Mouse (Mus musculus): Measurements from ENCODE around the gene Gimap4. TPM values are rescaled to one million over a fixed set of nuclear protein-coding genes. Genes with fewer than 3 reads are reported as not detected.

Gene Gimap4
- total RNA-seq, 2 experiments from 2014 or later: 0.54 TPM; not detected in 1

DNA sequence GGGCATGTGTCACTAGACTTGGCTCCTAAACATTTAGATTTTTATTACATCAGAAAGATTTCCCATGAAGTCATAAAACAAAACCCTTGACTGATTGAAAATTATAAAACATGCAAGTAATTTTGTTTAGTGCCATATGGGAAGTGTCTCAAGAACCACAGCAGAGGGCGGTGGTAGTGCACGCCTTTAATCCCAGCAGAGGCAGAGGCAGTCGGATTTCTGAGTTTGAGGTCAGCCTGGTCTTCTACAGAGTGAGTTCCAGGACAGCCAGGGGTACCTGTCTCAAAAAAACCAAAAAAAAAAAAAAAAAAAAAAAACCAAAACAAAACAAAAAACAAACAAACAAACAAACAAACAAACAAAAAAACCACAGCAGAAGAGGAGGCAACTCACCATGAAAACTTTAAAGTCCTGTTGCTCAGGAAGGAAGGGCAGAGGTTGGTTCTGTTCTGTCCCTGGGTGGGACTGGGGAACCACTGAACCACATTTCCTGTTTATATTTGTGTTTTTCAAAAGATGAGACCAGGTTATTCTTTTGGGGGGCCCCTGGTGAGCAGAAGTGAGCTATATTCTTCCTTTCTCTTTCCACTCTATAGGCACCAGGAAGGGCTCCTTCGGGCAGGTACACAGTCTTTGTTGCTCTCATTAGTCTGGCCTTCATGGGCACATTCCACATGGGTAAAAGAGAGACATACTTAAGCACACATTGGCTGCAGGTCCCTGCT, 12.6 kb downstream of the Gimap4 start:
- intact Hi-C loops (cut with DNase I): no loop called here
- DNase-seq (ENCODE audit: low spot score in 2 of 2): no peak

DNA sequence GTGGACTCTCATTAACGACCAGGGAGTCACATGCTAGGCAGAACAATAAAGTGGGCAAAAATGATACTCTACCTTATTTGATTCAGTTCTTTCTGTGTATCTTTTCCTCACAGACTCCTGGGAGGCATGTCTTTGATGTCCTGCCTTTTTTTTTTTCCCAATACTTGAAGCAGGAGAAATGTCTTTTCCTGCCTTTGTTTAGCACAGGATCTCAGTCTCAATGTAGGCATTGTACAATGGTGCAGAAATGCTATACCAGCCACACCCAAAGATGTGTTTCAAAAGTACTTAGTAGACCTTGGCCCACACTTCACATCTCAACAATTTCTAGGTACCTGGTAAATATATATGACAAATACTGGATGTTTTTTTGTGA, 13.2 kb downstream of the Gimap4 start:
- intact Hi-C loops (cut with DNase I): no loop called here
- DNase-seq (ENCODE audit: low spot score in 2 of 2): no peak

DNA sequence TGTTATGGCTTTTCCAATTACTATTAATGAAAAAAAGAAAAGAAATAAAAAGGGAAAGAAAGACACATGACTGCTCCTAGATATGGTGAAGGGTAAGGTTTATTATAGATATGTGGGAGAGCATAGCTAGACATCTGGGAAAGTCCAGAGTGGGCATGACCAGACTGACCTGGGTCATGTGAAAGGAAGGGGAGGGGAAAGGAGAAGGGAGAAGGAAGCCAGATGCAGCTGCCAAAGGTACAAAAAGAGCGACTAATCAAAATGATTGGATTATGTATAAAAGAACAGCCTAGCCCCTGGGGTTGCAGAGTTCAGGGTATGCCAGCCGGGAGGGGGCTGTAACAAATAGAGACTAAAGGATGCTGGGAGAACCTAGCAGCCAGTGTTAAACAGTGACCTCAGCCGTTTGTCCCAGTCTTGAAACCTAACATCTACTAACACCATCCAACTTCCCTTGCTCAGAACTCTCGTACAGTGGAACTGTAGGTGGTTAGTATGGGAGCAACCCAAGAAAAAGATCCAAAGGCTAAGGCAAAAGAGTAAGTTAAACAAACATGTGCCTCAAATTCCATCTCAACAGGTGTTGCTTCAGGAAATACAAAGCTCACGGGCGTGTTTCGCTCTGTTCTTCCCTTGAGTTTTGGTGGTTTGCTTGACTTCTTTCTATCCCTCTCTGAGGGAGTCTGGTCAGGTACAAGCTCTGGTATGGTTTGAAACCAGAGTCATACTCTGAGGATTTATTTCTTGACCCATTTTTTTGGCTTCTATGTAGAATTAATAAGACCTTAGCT, 13.9 kb downstream of the Gimap4 start:
- intact Hi-C loops (cut with DNase I): no loop called here
- no peak for DNase-seq (ENCODE audit: low spot score in 2 of 2)

DNA sequence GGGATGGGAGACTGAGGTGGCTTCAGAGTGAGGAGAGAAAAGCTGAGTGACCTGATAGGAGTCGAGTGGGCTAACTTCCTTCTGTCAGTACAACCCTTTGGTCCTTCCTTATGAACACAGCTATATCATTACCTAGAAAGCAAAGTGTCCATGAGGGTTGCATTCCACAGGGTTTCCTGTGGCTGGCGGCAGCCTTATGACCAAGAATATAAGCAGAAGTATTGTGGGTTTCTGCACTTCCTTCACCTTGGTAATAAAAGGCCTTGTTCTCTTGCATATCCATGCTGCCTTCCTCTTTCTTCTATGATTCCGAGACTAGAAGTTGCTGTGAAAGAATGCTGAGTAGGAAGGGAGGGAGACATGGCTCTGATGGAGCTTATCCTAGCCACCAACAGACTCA, 14.5 kb downstream of the Gimap4 start:
- DNase-seq (ENCODE audit: low spot score in 2 of 2): no peak
- intact Hi-C loops (cut with DNase I): no loop called here

DNA sequence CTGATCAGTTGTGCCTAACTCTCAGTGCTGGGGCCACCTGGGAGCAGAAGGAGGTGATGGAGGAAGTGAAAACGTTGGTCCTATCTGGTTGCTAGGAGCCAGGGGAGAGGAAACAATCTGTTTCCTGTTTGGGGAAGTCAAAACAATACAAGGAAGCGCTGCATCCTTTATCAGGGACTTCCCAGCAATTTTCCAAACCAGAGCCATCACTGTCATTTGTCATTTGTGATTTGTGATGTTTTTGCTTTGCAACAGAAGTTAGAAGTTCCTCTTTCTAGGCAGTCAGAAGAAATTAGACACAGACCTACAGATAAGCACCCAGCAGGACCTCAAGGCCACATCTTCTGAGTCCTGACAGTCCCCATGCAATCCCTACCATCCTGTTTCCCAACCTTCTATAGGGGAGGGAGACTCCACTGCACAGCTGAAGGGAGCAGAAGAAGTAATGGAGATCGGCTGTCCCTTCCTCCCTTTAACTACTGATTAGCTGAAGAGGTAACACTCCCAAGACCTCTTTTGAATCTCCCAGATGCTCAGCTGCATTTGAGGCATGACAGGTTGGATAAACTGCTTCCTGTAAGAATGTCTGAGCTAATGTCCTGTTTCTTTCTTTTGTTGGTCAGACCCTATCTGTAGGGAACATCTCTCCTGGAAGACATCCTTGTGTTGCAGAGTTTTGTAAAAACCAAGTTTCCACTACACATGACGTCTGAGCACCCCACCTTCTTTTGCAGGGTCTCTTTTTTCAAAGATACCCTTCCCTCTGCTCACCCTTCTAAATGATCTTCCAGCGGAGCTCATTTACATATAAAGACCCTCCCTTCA, 16.1 kb downstream of the Gimap4 start:
- intact Hi-C loops (cut with DNase I): no loop called here
- DNase-seq (ENCODE audit: low spot score in 2 of 2): no peak

DNA sequence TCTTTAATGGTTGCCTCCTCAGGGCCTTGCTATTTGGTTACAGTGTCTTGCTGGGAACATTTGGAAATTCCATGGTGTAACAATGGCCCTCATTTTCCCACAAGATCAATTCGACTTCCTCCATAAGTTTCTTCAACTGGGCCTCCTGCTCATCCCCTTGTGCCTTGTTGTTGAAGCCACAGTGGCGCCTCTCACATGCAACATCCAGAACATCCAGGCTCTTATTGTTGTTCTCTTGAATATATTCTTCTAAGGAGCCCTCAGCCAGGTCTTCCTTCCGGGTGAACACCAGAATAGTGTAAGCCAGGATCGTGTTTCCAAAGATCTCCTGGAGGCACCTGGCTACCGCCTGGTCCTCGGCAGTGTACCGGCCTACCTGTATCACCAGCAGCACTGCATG, 17.8 kb downstream of the Gimap4 start:
- intact Hi-C loops (cut with DNase I): no loop called here

DNA sequence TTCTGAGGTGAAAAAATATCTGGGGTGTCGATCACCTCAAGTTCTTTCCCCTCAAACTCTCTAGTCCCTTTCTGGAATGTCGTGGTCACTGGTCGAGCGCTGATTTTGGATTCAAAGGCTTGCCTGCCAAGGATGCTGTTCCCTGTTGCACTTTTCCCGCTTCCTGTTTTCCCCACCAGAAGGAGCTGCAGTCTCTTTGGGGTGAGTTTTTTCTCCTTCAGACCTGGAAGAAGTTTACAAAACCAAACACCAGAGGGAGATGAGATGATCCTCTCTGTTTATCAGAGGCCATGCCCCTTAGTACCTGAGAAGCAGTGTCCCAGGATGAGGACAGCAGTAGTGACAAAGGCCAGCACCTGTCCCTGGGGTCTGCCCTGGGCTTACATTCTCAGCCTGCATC, 18.3 kb downstream of the Gimap4 start:
- DNase-seq (ENCODE audit: low spot score in 2 of 2): no peak
- intact Hi-C loops (cut with DNase I): no loop called here

More for the DNA sequence above, 17.8 kb downstream of the Gimap4 start:
- no peak for DNase-seq (ENCODE audit: low spot score in 2 of 2)

DNA sequence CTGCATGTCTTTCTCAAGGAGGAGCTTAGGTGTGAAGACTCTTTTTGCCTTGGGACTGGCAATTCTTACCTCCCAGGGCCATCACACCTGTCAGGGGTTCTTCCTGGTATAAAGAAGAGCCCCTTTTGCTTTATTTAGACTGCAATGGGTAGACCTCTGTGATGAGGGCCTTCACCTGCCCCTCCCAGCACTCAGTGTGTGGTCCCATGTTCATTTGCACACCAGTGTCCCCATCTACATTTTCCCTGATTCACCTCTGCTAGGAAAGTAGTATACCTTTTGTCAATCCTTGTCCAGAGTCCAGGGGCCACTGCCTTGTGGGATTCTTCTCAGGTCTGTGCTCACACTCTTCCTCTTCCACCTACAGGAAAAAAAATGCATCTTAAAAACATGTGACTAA, 19.8 kb downstream of the Gimap4 start:
- intact Hi-C loops (cut with DNase I): no loop called here
- no peak for DNase-seq (ENCODE audit: low spot score in 2 of 2)

DNA sequence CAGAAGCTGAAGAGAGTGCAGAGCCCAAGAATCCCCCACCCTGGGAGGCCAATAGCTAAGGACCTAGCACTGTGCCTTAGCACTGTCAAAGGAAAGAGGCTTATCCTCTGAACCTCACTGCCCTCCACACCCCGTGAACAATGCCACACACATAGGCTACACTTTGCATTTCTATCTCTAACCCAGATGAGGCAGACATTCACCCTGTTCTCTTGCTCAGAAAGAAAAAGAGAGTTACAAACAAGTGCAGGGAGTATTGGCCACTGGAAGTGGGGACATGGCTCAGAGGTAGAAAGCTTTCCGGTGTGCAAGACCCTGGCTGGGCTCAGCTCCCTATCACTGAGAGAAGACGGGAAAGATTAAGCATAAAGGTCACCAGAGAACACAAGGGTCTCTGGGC, 21.8 kb downstream of the Gimap4 start:
- no peak for DNase-seq (ENCODE audit: low spot score in 2 of 2)
- intact Hi-C loops (cut with DNase I): no loop called here

DNA sequence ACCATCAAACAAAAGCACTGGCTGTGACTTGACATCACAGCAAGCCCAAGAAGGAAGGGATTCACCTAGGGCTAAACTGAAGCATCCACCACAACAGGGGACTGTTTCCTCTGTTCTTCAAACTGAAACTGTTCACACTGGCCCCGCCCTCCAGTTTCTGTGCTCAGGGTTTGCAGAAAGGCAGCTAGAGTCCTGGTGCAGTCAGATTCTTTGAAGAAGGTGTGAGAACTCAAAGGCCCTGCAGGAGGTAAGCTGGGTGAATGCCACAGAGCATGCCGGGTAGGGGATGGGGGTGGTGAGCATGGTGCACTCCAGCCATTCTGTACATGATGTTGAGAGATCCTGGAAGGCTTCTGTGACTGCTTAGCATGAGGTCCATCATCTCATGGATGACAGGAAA, 34.1 kb downstream of the Gimap4 start, which contains the start of the genes Gm28053 and Gimap7:
Gm28053 (plus strand) TSS at position 153 of the 400 bp plus-strand sequence.
Gimap7 (plus strand) TSS at position 167 of the 400 bp plus-strand sequence.
- no peak for DNase-seq (ENCODE audit: low spot score in 2 of 2)

DNA sequence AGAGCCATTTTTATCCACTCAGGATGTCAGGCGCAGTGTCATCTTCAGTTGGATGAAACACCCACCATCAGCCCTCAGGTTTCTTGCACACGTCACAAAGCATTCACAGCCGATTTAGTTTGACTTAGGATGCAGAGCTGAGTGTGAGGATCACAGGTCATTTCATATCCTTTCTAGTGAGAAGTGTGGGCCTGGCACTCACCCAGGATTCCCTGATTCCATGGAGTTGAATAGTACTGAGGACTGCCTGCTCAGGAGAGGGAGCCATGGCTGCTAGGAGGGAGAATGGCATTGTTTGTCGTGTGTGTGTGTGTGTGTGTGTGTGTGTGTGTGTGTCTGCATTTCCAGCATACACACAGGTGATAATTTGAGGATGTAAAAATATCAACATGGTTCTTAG, 36.0 kb downstream of the Gimap4 start:
- DNase-seq (ENCODE audit: low spot score in 2 of 2): no peak

More for the DNA sequence above, 34.1 kb downstream of the Gimap4 start, which contains the start of the genes Gm28053 and Gimap7:
- intact Hi-C loops (cut with DNase I): no loop called here

DNA sequence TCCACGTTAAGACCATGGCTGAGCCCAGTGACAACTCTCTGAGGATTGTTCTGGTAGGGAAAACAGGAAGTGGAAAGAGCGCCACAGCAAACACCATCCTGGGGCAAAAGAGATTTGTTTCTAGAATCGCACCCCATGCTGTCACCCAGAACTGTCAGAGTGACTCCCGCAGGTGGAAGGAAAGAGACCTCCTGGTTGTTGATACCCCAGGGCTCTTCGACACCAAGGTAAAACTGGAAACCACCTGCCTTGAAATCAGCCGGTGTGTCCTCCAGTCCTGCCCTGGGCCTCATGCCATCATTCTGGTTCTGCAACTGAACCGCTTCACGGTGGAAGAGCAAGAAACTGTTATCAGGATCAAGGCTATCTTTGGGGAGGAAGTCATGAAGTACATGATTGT, 39.1 kb downstream of the Gimap4 start:
- intact Hi-C loops (cut with DNase I): no loop called here
- no peak for DNase-seq (ENCODE audit: low spot score in 2 of 2)

More for the DNA sequence above, 36.0 kb downstream of the Gimap4 start:
- intact Hi-C loops (cut with DNase I): no loop called here

DNA sequence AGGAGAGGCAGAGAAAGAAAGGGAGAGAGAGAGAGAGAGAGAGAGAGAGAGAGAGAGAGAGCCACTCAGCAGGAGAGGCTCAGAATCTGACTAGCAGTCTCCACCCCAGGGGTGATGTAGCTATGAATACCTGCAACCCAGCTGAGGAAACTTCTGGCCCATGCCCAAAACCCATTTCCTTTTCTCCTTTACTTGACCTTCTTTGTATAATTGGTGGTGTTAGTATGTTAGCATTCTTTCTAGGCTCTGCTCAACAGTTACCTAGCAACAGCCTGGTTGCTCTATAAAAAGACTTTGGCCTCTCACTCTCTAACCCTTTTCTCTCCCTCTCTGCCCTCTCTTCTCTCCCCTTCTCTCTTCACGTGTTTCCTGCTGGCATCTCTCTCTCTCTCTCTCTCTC, 41.1 kb downstream of the Gimap4 start:
- DNase-seq (ENCODE audit: low spot score in 2 of 2): peak in 1 of 2 experiments; percentile 9
- intact Hi-C loops (cut with DNase I): no loop called here

DNA sequence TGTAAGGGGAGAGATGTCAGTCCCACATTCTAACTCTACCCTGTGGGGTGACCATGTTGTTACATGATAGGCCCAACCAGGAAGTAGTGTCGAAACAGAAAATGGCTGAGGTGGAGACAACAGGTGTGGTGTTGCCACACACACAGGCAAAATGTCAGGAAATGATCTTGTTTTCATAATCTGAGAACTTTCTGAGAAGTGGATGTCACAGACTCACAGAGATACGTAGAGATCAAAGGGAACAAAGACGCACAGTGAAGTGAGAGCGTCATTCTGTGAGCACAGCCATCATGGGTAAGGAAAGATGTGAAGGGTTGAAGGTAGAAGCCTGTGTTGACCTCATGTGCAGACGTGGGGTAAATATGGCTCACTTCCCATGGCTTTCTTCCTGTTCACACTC, 43.4 kb downstream of the Gimap4 start:
- intact Hi-C loops (cut with DNase I): no loop called here

DNA sequence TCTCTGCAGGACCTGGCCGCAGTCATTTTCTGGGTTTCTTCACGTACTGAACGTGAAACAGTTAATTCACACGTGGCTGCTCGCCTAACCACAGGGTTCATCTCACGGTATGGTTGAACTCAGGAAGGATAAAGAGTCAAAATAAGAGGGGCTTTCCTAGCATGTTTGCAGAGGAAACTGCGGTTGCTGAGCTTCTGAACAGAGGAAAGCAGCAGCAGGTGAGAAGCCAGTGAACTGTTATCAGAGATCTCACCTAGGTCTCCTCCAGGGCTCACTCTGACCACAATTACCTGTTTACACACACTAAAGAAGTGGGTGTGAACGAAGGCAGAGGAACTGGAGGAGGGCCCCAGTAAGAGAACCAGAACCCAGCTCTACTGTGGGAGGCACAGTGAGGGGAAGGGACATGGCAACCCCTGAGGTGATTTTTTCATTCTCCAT, 48.5 kb downstream of the Gimap4 start:
- intact Hi-C loops (cut with DNase I): no loop called here
- DNase-seq (ENCODE audit: low spot score in 2 of 2): no peak

More for the DNA sequence above, 43.4 kb downstream of the Gimap4 start:
- no peak for DNase-seq (ENCODE audit: low spot score in 2 of 2)

DNA sequence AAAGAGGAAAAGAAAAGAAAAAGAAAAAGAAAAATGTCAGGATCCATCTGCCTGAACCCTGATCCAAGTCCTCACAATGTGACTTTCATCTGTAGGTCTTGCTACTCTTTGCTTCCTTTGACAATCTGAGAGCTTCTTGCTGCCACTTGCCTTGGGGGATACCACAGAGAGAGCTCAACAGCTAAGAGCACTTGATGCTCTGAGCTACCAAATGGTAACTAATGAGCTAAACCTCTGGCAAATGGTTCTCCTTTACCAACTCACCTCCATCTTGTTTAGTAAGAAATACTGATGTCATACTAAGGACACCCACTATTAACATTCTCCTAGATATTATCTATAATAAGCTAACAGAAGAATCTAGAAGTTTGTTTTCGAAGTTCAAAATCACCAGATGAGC, 49.3 kb downstream of the Gimap4 start:
- DNase-seq (ENCODE audit: low spot score in 2 of 2): no peak
- intact Hi-C loops (cut with DNase I): no loop called here

DNA sequence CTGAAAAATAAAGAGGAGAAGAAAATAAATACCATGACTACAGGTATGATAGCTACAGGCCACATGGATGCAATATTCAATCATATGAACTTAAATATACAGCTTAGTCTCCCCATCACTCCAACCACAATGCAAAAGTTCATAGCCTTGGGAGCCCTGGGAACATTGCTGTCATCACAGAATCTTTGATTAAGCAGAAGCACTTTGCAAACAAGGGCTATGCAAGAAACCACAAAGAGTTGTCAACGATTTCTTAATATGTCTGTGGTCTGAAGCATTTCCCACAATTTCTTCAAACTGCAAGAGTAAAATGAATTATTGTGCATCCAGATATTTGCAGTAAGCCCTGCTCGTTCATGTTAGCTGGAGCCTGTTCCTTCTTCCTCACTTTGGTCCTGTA, 52.7 kb downstream of the Gimap4 start:
- intact Hi-C loops (cut with DNase I): no loop called here

DNA sequence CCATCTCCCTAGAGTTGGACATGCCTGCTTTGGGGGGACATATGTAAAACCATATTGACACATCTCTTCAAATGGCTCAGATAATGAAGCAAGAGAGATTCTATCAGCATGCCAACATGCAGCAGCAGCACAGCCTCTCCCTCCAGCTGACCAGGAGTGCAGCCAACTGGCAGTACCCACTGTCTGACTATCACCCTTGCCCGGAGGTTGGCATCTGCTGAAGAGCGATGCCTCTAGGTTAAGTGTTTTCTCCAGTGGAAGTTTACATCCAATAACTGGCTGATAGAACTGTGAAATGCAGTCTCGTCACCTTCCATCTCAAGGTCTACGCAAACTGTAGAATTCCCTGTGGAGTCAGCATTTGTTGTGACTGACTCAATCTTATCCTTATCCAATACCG, 53.3 kb downstream of the Gimap4 start:
- intact Hi-C loops (cut with DNase I): no loop called here
- DNase-seq (ENCODE audit: low spot score in 2 of 2): no peak

More for the DNA sequence above, 52.7 kb downstream of the Gimap4 start:
- no peak for DNase-seq (ENCODE audit: low spot score in 2 of 2)

DNA sequence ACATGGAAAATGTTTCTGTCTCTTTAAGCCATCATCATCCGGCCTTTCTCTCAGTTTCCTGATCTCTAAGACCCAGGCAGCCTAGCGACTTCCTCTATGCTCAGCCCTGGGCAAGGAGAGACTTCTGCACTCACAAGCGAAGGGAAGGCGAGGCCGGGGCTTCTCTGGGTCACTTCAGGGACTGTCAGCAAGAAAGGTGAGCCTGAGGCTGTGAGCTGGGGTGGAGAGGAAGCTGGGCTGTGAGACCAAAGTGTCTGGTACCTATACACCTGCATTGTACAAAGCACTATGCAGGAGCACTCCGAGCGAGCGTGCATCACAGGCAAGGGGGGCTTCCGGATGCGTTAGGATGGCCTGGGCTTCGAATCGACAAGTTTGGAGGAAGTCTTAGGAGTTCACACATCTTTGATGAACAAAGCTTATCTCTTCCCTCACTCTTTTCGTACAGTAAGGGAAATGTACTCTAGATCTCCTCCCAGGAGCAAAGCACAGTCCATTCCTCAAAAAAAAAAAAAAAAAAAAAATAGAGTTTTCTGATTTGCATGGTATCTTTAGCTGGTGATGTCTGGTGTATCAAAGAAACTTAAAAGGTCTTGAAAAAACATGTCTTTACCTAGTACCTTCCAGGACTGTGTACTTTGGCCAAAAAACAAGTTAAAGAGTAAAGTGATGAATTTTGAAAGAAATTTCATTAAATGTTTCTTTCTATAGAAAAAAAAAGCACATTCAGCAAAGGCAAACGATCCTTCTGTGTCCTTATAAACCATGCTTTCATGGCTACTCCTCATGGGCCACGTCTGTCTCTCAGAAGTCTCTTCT, 54.8 kb downstream of the Gimap4 start, which contains the start of gene Gimap1:
Gimap1 (plus strand) TSS at position 94 of the 819 bp plus-strand sequence.
- intact Hi-C loops (cut with DNase I): no loop called here

More for the DNA sequence above, 54.8 kb downstream of the Gimap4 start, which contains the start of gene Gimap1:
- no peak for DNase-seq (ENCODE audit: low spot score in 2 of 2)

Measured in left cerebral cortex, postnatal 36 days (tissue).